Mouse (Mus musculus): ENCODE results near the gene Gm49510.

DNA sequence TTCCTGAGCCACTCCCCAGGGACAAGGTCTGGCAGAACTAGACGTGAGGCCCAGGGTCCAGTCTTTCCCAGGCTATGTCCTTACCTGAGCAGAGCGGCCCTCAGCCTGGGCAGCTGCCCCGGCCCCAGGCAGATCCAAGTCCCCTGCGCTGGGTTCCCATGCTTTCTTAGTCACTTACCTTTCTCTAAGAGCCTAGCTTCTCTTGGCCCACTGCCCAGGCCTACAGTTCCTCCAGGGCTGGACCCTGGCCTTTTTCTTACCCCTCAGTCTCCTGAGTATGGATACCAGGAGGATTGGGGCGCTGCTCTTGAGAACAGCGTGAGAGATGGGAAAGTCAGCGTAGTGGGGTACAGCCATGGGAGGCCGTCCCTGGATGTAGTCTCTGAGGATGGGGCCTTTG lies 19.0 kb upstream of the Gm49510 start:
- TF ChIP-seq CTCF (IDR thresholded peaks at IDR 0.05; ENCODE audit: insufficient read depth, low read length) (no peak), POLR2A (IDR thresholded peaks at IDR 0.05; ENCODE audit: borderline replicate concordance, extremely low read depth, low read depth, low read length) (no peak)

Data from lung, adult 2 months (tissue).